Mouse (Mus musculus) heart, adult 18-20 months (tissue): ENCODE results near the gene A1cf. TPM values are rescaled to one million over a fixed set of nuclear protein-coding genes. Genes with fewer than 3 reads are reported as not detected.
A peak's percentile ranks its signal among the peaks of the same experiment; 100 is the strongest.

Experiments
- DNase-seq, 2 experiments: peaks; one replicate each; pipeline ENCODE4 v3.0.0; 2021 to 2022; ENCODE audit warnings: mixed read lengths in 1 of 2
- long read RNA-seq, 2 experiments: library from polyadenylated mRNA; stranded (forward); transcript quantifications; one replicate each; pipeline ENCODE4 v2.0.0; 2021
- total RNA-seq, 2 experiments: library from RNA; stranded (reverse); gene quantifications; 2 replicates each; pipeline ENCODE4 v1.2.3; 2021

The A1cf gene
- not detected for total RNA-seq
- long read RNA-seq, experiment 1, result 0 reads
- long read RNA-seq, experiment 2, result 0 reads

DNA sequence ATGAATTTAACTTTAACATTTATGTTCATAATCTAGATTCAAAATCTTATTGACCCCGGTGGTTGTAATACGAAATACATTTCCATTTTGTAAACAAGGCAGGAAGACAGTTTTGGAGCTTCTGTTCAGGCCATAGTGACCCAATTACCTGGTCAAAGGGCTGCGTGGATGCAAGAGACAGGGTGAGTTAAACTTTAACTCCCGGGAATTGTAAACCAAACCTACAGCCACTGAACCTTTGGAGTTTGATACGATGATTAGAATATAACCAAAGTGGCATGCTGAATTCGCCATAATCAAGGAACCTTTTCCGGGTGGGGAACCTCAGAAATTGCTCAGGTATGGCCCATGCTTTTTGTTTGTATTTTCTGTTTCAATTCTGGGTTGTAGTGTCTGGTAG, at the start of gene A1cf:
Gene A1cf, plus strand, starts transcription at position 244 of the 400 bp plus-strand sequence.
- no peak for DNase-seq

DNA sequence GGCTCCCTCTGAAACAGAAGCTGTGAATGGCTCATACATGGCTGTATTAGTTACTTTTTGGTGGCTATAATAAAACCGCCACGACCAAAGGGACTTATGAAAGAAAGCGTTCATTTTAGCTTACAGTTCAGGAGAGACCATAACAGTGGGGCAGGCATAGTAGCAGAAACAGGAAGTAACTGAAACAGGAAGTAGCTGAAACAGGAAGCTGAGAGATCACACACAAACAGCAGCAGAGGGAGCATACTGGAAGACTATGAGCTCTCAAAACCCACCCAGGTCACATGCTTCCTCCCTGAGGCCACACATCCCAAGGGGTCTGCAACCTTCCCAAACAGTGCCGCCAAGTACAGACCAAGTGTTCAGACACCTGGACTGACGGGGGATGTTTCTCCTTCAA, 34.3 kb upstream of the A1cf start:
- DNase-seq, result no peak

DNA sequence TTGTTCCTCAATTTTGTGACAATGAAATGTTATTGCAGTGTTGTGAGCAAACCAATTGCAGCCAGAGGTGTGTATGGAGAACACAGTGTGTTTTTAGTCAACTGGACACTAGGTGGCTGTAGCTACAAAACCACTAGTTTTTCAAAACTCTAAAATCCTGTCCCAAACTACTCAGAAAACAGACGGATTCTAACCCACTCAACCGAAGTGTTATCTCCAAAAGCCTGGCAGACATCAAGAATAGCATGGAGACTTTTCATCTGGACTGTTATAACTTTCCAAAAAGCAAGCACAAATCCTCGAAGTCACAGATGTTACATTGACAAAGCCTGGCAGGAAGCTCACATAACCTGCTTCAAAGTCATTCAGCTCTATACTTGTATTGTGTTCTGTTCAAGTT, 6.7 kb upstream of the A1cf start:
- DNase-seq, result no peak

DNA sequence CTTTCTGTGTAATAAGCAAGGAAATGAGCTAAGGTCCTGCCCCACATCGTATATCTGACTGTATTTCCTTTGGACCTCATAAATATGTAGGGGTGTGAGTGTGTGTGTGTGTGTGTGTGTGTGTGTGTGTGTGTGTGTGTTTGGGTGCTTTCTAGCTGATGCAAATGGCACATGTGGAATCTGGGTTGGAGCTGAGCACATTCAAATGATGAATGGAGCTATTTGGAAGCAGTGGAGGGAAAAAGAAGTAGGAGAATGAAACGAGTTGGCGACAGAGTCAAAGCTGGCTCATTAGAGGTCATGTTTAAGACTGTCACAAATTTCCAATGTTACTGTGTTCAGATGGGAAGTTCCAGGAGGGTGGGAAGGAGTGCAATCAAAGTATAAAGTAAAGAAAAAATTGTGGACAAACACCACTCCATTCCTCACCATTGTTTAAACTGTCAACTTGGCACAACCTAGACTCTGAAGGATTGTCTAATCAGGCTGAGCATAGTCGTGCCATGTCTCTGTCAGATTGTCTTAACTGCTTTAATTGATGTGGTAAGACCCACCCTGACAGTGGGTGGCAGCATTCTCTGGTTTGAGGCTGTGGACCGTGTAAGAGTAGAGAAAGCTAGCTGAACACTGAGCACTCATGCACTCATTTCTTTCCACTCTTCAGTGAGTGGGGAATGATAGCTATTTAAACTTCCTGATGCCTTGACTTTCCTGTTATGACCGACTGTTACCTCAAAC, 5.9 kb upstream of the A1cf start:
- DNase-seq, result no peak

DNA sequence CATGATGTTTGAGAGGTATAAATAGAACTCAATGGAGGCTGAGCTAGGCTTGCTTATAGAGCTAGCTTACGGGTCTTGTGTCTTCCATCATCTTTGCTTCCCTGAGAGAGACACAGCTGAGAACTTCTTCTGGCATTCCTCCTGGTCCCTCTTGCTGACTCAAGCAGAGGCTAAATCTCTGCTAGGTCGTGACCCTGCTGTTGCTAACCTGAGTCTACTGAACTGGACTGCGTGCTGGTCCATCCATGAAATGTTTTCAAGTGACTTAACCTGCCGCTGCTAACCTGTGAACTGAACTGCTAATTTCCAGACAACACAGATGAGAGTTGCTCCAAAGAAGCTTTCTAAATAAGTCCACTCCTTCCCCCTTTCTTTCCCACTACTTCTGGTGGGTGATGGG, 3.1 kb upstream of the A1cf start:
- no peak for DNase-seq

DNA sequence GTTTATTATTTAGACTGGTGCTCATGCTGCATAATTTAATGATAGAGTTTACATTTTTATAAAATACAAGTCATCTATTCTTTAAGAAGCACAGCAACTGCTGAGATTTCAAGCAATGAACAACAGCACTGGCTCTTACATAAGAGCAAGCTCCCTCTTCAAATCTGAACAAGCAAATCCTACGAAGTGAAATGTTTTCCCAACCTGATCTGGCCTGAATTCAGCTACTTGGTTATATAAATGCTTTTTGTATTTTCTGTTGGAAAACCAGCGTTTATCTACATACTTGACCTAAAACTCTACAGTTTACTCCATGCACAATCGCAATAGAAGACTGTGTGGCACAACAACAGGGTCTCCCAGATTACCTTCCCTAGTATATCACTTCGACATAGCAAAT, 488 bp upstream of the A1cf start:
- no peak for DNase-seq

DNA sequence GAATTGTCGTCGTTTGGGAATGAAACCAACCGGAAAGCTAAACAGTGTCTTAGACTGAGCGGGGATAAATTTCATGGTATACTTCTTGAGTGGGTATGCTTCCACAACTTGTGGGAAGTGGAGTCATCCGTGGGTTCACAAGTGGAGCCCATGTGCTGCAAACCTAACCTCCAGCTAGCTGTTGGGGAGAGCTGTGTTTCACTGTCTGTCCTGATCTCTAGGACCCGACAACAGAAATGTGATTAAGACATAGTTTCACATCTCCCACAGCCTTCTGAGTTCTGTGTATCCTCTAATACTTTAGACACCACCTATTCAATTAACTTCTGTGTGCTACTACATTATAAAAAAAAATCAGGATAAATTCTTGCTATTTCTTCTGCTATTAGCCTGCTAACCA, 407 bp downstream of the A1cf start:
- DNase-seq, result no peak

DNA sequence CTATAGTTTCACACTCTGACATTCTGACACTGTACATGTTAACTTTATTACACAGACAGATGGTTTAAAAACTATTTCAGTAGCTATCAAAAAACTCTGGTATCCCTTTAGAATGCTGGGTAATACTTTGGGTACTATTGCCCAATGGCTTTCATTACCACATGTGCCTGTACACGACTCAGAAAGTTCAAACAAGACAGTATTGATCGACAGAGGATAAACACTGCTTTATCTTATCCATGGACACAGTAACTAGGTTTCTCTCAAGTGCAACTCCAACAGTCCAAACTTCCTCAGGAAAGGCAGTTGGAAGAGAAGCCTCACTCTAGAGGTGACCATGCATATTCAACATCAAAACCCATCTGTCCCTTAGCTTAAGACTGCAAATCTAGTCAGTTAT, 2.8 kb downstream of the A1cf start:
- DNase-seq, result no peak

DNA sequence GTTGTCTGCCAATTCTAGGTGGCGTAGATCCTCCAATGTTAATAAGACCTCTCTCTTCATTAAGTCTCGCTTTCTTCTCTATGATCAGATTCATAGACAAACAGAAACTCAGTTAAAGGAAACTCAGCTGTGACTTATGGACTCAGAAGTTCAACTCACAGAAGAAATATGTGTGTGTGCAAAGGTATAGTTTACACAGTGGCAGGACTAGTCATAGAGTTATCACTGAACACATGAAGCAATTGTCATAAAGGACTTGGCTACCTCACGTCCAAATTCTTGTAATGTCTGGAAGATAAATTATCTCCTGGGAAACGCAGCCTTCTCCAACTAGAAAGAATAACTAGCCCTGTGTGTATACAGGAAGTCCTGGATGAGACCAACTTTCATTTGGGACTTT, 9.4 kb downstream of the A1cf start:
- DNase-seq, result no peak

DNA sequence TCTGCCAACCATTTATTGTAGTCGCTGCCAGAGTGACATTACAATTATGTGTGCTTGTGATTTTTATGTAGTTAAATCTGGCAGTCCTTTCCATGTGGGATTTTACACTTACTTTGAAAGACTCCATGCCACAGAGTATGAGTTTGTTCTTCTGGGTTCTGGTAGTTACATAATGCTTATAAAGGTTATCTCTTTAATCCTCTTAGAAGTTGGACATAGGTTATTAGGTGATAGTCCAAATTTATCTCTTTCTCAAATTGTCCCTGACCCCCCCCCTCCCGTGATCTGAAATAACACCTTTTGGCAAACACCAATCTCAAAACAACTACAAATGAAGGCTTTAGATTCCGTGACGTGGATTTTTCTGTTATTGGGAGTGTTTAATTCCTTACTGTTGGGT, 16.0 kb downstream of the A1cf start:
- no peak for DNase-seq

DNA sequence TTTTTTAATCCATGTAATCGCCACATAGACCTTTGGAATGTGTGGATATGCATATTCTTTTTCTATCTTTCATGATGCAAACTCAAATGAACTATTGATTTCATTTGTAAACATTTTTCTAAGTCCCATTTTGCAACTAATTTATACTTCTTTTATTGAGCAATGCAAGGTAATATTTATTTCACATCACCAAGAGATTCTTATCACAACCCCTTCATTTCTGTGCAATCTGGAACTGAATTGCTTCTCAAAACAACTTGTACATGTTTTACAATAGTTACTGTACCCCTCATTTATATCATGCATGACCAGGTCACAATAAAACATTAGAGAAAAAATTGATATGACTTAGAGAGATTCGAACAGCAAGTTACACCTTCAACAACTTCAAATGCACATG, 18.7 kb downstream of the A1cf start:
- DNase-seq, result no peak

DNA sequence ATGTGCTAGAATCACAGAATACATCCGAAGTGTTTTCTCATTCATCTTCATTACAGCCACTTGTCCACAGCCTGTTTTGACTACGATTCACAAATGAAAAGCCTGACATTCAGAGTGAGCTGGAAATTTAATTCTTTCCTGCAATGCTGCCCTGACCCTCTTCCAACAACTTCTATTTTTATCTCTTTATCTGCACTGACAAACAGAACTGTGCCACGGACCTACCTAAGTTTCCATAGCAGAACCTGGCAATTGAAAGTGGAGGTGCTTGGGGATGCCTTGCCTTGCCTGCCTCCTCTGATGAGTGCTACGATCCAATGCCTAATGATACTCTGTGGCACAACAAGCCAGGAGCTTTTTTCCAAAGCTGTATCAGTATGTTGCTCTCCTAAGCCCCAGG, 21.4 kb downstream of the A1cf start:
- DNase-seq, result no peak

DNA sequence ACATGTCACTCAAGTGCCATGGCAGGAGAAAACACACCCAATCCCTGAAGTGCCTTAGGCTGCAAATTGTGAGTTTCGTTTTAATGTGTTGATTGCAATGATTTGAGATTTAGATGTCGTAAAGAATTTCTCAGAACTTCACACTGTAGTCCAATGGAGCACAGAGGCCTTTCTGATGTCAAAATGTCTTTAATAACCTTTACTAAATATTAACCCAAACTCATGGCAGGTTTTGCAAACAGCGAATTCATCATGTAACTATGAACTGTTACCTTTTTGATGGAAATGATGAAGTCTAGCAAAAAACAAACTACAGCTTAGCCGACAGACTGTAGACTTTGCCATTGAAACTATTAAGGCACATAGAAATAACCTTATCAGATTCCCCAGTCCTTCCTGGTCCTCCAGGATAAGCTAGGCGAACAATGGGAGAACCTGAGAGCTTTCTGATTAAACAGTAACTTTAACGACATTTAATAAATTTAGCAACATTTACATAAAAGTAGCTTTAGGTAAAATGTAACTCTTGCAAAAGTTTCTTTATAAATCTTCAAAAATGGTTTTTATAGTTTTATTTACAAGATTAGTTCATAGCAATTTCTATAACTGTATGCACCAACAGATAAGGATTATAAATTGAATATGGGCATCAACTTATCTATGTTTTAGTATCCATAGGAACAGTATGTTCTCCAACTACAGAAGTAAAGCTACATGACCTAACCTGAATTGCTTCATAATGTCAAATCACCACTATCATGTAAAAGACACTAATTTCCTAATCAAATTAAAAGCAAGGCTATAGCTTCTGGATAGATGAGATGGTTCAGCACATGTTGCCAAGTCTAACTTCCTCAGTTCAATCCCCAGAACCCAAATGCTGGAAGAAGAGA, 22.7 kb downstream of the A1cf start:
- DNase-seq, result no peak

DNA sequence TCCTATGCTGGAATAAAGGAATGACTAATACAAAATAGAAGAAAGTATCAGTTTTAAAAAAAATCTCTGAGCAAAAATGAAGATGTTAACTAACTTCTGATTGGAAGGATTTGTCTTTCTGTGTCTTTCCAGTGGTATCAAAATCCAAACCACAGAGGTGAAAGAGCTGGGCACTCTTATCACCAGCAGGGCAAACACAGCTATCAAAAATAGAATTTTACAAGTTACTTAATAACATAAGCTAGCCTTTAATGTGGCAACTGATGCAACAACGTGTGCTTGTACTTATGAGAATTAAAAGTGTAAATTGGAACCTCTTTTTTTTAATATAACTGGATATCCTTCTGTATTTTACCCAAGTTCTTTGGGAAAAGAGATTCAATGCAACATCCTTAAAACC, 27.4 kb downstream of the A1cf start:
- DNase-seq, result no peak

DNA sequence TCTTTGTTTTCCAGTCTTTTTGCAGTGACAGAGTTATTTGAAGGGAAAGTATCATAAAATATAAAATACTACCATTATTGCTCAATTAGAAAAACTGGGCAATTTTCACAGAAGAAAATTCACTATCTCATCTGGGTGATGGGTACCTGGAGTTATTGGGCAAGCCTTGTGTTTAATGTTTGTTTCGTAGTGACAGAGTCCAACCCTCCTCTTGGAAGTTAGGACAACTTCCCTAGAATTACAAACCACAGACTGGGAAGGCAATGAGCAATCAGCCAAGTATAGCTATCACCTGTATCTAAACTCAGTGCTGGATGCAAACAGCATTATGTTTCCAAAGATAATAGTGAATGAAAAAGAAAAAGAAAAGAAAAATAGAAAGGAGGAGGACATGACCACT, 28.1 kb downstream of the A1cf start:
- DNase-seq, result no peak

DNA sequence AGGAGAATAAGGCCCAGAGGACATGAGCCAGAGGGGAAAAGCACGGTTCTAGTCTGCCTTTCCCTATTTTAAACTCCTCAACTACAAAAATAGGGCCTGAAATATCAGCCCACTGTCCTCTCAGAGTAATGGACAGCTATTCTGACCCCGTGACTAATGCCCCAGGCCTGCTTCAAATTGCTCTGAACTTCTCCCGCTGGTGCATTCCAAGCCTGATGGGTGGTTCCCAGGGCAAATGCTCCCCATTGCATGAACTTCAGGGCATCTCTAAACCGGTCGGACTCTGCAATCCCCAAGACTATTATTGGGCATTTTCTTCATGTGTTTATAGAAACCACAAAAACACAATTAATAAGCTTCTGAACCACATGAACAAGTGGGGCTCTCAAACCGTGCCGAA, 37.1 kb downstream of the A1cf start:
- DNase-seq, result no peak

DNA sequence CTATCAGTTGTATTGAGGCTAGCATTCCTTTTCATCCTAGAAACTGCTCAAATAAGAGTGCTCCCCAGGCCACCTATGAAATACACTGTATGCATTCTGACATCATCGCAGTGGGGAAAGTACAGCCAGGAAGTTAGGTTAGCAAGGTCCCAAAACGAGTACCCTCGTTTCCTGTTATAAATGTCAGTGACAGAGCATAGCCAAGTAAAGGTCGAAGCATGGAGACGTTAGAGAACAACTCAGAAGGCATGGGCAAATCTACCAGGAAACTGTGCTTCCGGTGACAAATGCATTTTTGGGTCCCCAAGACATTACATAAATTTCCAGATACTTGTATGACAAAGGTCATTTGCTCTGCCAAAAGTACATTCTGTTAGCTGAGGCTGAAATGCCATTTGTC, 41.9 kb downstream of the A1cf start:
- DNase-seq, result no peak

DNA sequence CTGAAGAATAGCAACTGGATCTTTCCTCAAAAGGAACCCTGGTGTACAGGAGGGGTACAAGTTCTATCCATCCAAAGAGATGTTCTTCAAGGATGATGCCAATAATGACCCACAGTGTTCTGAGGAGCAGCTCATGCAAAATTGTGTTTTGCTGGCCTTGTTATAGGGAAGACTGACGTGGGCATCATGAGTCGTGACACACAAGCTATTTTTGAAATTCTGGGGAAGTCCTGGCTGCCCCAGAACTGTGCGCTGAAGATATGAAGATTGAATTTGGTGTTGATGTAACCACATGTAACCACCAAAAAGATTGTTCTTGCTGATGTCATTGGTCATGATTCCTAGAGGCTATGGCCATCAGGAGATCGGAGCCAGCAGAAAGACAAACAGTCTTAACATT, 45.4 kb downstream of the A1cf start:
- DNase-seq, result no peak

DNA sequence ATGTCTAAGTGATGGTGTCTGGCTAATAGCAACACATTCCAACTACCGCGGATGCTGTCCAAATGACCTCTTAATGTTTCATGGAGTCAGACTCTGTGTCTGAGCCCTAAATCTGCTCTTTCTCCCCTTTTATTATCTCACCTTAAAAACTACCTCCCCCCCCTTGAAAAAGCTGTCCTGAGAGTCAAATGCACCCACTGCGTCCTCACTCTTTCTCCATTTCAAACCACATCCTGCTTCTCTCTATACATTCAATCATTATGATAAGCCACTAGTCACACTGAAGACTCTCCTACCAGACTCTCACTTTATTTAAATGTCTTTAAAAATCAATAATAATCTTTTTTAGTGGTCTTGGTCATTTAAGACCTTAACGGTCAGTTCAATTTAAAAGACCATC, 51.8 kb downstream of the A1cf start:
- no peak for DNase-seq

DNA sequence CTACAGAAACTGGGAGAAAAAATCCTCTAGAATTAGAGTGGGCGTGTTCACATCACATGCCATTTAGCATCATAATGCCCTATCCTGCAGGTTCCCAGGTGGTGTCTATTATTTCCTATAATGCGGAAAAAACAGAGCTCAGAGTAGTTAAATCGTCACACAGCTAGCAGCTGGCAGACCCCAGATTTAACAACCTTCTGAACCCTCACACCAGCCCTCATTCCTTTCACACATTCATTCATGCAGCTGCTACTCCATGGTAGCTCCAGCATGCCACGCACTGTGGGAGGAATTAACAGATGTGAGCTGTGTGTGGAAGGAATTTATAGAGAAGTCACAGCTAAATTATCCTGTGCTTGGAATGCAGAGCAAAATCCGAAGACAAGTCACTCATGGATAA, 53.3 kb downstream of the A1cf start:
- no peak for DNase-seq

DNA sequence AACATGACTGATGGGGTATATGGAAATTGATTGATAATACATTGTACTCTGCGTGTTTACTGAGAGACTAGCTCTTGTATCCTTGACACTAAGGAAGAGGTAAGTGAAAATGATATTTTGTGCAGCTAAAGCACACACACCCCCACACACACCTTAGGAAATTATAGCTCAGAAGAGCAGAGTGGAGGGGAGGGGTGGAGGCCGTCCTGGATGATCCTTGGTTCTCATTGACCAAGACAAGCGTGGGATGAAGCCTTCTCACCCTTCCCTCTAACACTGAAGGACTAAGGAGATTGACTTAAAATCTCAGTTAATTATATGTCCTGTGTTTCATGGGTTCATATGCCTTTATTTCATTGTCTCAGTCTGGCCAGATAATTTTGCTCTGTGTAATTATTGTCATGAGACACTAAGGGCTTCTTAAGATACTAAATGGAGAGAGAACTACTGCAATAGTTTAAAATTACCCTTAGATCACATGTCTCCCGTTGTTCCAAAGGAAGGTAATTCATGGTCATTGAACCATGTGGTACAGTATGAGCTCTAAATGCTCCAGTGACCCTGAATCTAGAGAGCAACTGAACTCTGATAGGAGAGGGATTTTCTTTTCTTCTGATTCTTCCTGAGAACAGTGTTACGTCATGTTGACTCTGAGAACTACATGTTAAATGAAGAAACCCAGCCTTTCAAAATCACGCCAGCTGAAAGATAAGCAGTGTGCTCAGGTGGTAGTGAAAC, 55.2 kb downstream of the A1cf start:
- no peak for DNase-seq

DNA sequence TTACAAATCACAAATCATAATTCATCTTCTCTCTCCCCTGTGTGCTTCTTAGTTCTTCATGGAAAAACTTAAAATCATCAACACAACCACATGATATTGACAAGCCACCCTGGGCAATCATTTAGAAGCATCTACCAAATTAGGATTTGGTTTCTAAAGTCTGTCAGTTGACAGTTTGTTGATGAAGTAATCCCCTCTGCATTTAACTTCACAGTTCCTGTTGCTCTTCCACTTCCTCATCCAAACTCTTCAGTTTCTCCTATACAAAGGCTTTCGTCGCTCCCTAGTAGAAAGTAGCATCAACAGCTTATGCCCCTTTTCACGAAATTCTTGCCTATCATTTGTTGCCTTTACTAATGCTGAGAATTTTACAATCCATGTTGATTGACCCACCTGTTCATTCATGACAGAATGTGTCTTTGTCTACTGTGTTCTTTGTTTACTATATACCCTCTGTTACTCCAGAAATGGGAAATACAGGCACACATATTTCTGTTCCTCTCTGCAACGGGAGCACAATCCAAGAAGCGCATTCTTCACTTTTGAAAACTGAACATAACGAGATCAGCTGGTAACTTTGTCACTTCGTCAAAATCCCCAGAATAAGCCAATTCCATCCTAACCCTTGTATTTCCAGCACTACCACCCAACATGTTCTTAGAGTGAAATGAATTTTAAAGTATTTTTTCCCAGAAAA, 82.4 kb downstream of the A1cf start:
- DNase-seq, result peak in 1 of 2 experiments; percentile 4
